Mouse (Mus musculus) intestine, embryonic 14.5 days (tissue): Measurements from ENCODE around the gene Olfr412. TPM values are rescaled to one million over a fixed set of nuclear protein-coding genes. Genes with fewer than 3 reads are reported as not detected.

Experiments
- polyA plus RNA-seq: library from polyadenylated mRNA; unstranded; fragments of >200 nt; fragmentation: Nextera tagmentation; extraction: Ambion mirVana; gene quantifications from 2 replicates; pipeline ENCODE4 v1.2.1, GENCODE M21; 2014

Olfr412 gene
- polyA plus RNA-seq, 1 experiment from 2014 or later: not detected

Other genes with a start within 250 kb of the Olfr412 start
- not detected in 2 replicates for gene Olfr401, start 248.4 kb upstream of the Olfr412 start, polyA plus RNA-seq
- not detected in 2 replicates for gene Olfr402, start 208.5 kb upstream of the Olfr412 start, polyA plus RNA-seq
- gene Olfr403, start 175.8 kb upstream of the Olfr412 start, polyA plus RNA-seq: not detected in 2 replicates
- not detected in 2 replicates for gene Olfr43, start 150.7 kb upstream of the Olfr412 start, polyA plus RNA-seq
- gene Olfr406, start 102.3 kb upstream of the Olfr412 start, polyA plus RNA-seq: not detected in 2 replicates
- not detected in 2 replicates for gene Olfr59, start 78.3 kb upstream of the Olfr412 start, polyA plus RNA-seq
- gene Olfr410, start 24.0 kb upstream of the Olfr412 start, polyA plus RNA-seq: not detected in 2 replicates
- gene Olfr411, start 9.4 kb upstream of the Olfr412 start, polyA plus RNA-seq: not detected in 2 replicates
- 7.7 and 11.6 TPM in 2 replicates for gene Rap1gap2, start 248.8 kb downstream of the Olfr412 start, polyA plus RNA-seq